Mouse (Mus musculus): ENCODE measurements around the gene Hnrnpf. TPM values are rescaled to one million over a fixed set of nuclear protein-coding genes. Genes with fewer than 3 reads are reported as not detected.

Gene Hnrnpf
- polyA plus RNA-seq, 1 experiment: 374 TPM

DNA sequence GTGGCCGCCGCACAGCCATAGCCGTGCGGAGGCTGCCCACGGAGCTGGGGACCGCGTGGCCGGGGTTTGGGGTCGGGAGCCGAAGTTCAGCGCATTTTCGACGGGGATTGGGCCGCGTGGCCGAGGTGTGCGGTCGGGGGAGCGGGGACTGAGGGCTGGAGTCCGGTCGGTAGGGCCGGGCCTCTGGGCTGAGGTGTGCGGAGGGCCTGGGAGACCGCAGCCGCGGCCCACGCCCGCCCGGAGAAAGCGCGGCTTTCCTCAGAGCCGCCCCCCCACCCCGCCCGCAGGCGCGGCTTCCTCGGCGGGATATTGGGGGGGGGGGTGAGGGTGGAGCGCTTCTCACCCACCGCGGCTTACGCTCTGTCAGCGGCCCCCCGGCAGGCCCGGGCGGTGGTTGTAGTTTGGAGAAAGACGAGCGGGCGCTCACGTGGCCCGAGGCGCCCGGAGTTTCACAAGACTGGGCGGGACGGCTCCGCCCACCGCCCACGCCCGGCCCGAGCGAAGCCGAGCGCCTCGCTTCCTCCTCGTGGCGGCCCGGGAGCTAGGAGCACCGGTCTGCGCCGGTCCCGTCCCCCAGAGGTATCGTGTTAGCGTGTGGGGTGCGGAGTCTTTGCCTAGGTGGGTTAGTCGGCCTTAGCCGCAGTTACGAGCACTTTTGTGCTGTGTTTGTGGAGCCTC, 7.3 kb downstream of the Hnrnpf start:
- peaks cover 19% of the 10 kb centered on the region for H3K36me3 ChIP-seq (ENCODE audit: control insufficient read depth, insufficient read depth)
- H3K79me3 ChIP-seq (ENCODE audit: low read depth): peaks cover 52% of the 10 kb centered on the region

DNA sequence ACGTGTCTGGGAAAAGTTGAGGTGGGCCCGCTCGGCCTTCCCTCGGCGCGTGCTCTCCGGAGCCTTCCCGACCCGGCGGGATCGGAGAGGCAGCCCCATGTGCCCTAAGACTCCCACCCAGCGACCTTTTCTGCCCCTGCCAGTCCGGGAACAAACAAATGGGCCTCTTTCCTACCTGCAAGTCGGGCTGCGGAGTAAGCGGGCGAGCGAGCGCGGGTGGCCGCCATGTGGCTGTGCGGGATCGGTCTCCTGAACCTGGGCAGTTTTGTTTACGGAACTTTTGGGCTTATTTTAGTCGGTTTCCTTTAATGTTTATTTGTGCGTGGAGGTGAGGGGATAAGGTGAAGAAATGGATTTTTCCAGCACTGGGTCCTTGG, 7.8 kb downstream of the Hnrnpf start:
- Histone ChIP-seq H3K79me3 (ENCODE audit: low read depth) (peaks cover 58% of the 10 kb centered on the region), H3K4me3 (ENCODE audit: insufficient read depth, poor library complexity, severe bottlenecking) (peak overlapping the region; percentile 98), H3K79me2 (ENCODE audit: control insufficient read depth, insufficient read depth) (peaks cover 73% of the 10 kb centered on the region), H3K36me3 (ENCODE audit: control insufficient read depth, insufficient read depth) (peaks cover 24% of the 10 kb centered on the region), H3ac (ENCODE audit: control insufficient read depth, insufficient read length, low read depth) (peak overlapping the region; percentile 89), H3K27me3 (ENCODE audit: control insufficient read depth, insufficient read depth, insufficient read length) (no peaks in the 10 kb centered on the region)
- TF ChIP-seq MAX (IDR thresholded peaks at IDR 0.05): no peak
- no peak for TF ChIP-seq MYOD1 (IDR thresholded peaks at IDR 0.05; ENCODE audit: control insufficient read depth, insufficient read length, low read depth)
- TF ChIP-seq USF1 (IDR thresholded peaks at IDR 0.05; ENCODE audit: low read depth): no peak
- no peak for TF ChIP-seq MYOG (IDR thresholded peaks at IDR 0.05; ENCODE audit: control insufficient read depth, extremely low read depth, insufficient read length)
- TF ChIP-seq CTCF (IDR thresholded peaks at IDR 0.05; ENCODE audit: control insufficient read depth, insufficient read depth, insufficient read length): no peak
- no peak for TF ChIP-seq CEBPB (IDR thresholded peaks at IDR 0.05; ENCODE audit: low read depth)
- no peak for TF ChIP-seq FOSL1 (IDR thresholded peaks at IDR 0.05; ENCODE audit: insufficient read depth, low read length, poor library complexity, severe bottlenecking)

More for the DNA sequence above, 7.3 kb downstream of the Hnrnpf start:
- H3K79me2 ChIP-seq (ENCODE audit: control insufficient read depth, insufficient read depth): peaks cover 68% of the 10 kb centered on the region
- H3K4me3 ChIP-seq (ENCODE audit: insufficient read depth, poor library complexity, severe bottlenecking): peak overlapping the region; percentile 98
- H3K27me3 ChIP-seq (ENCODE audit: control insufficient read depth, insufficient read depth, insufficient read length): no peaks in the 10 kb centered on the region
- no peak for TF ChIP-seq MYOD1 (IDR thresholded peaks at IDR 0.05; ENCODE audit: control insufficient read depth, insufficient read length, low read depth)
- peak; percentile 72 for TF ChIP-seq USF1 (IDR thresholded peaks at IDR 0.05; ENCODE audit: low read depth)
- TF ChIP-seq FOSL1 (IDR thresholded peaks at IDR 0.05; ENCODE audit: insufficient read depth, low read length, poor library complexity, severe bottlenecking): no peak
- no peak for TF ChIP-seq CTCF (IDR thresholded peaks at IDR 0.05; ENCODE audit: control insufficient read depth, insufficient read depth, insufficient read length)
- TF ChIP-seq MYOG (IDR thresholded peaks at IDR 0.05; ENCODE audit: control insufficient read depth, extremely low read depth, insufficient read length): no peak
- TF ChIP-seq CEBPB (IDR thresholded peaks at IDR 0.05; ENCODE audit: low read depth): peak; percentile 90
- TF ChIP-seq MAX (IDR thresholded peaks at IDR 0.05): peak; percentile 89
- peak overlapping the region; percentile 98 for H3ac ChIP-seq (ENCODE audit: control insufficient read depth, insufficient read length, low read depth)

DNA sequence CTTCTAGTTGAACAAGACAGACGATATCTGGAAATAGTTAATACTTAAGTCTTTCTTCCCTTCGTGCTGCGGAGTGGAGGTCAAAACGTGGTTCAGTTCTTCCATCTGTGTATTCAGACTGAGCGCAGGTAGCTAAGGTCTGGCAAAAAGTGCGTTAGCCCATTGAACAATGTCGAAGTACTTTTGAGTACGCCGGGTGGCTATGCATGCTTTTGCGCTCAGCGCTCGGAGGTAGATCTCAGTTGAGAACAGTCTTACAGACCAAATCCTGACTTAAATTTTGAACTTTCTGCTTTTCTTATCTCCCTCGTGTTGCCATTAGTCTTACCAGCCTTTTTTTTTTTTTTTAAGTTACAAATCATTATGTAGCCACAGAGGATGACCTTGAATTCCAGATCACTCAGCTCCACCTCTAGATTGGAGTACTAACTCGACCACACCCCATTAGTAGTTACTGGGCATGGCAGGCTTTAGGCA, 8.3 kb downstream of the Hnrnpf start:
- Histone ChIP-seq H3K4me3 (ENCODE audit: insufficient read depth, poor library complexity, severe bottlenecking) (peak overlapping the region; percentile 98), H3K79me3 (ENCODE audit: low read depth) (peaks cover 62% of the 10 kb centered on the region), H3ac (ENCODE audit: control insufficient read depth, insufficient read length, low read depth) (peak overlapping the region; percentile 89), H3K27me3 (ENCODE audit: control insufficient read depth, insufficient read depth, insufficient read length) (no peaks in the 10 kb centered on the region), H3K36me3 (ENCODE audit: control insufficient read depth, insufficient read depth) (peaks cover 28% of the 10 kb centered on the region), H3K79me2 (ENCODE audit: control insufficient read depth, insufficient read depth) (peaks cover 78% of the 10 kb centered on the region)
- TF ChIP-seq CEBPB (IDR thresholded peaks at IDR 0.05; ENCODE audit: low read depth): no peak
- TF ChIP-seq MAX (IDR thresholded peaks at IDR 0.05): no peak

DNA sequence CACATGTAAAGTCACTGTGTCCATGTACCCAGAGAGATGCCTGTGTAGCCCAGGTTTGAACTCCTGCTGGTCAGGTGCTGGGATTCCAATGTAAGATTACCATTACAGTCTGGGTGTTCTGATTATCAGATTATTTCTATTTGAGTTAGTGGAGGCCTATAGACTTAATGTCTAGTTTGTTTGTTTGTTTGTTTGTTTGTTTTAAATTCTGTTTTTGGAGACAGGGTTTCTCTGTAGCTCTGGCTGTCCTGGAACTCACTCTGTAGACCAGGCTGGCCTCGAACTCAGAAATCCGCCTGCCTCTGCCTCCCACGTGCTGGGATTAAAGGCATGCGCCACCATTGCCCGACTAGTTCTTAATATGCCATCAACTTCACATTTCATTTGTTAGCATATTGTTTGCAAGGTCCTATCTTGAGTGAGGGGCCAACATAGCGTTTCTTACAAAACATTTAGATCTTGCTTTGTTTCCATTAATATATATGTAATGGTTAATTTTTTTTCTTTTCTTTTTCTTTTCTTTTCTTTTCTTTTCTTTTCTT, 10.1 kb downstream of the Hnrnpf start:
- H3K4me3 ChIP-seq (ENCODE audit: insufficient read depth, poor library complexity, severe bottlenecking): no peak overlapping the region
- H3ac ChIP-seq (ENCODE audit: control insufficient read depth, insufficient read length, low read depth): no peak overlapping the region
- TF ChIP-seq USF1 (IDR thresholded peaks at IDR 0.05; ENCODE audit: low read depth) (no peak), CTCF (IDR thresholded peaks at IDR 0.05; ENCODE audit: control insufficient read depth, insufficient read depth, insufficient read length) (no peak), FOSL1 (IDR thresholded peaks at IDR 0.05; ENCODE audit: insufficient read depth, low read length, poor library complexity, severe bottlenecking) (no peak)
- no peaks in the 10 kb centered on the region for H3K27me3 ChIP-seq (ENCODE audit: control insufficient read depth, insufficient read depth, insufficient read length)
- H3K79me2 ChIP-seq (ENCODE audit: control insufficient read depth, insufficient read depth): peaks cover 95% of the 10 kb centered on the region
- H3K79me3 ChIP-seq (ENCODE audit: low read depth): peaks cover 80% of the 10 kb centered on the region
- H3K36me3 ChIP-seq (ENCODE audit: control insufficient read depth, insufficient read depth): peaks cover 42% of the 10 kb centered on the region

DNA sequence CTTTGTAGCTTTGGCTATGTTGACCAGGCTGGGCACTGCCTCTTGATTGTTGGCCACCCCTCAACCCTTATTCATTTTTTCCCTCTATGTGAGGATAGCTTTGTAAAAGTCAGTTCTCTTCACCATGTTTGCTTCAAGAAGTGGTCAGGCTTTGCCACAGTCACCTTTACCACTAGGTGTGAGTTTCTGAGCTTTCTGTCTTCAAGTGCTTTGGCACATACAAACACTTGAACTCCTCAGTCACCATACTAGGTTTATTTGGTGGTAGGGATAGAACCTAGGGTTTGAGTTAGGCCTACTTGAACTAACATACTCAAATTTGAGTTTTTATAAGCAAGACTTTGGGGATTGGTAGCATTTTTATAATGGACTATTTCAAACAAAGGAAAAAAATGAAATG, 14.4 kb downstream of the Hnrnpf start:
- no peak overlapping the region for H3ac ChIP-seq (ENCODE audit: control insufficient read depth, insufficient read length, low read depth)
- peaks cover 95% of the 10 kb centered on the region for H3K79me3 ChIP-seq (ENCODE audit: low read depth)
- peaks cover 100% of the 10 kb centered on the region for H3K79me2 ChIP-seq (ENCODE audit: control insufficient read depth, insufficient read depth)
- TF ChIP-seq MYOD1 (IDR thresholded peaks at IDR 0.05; ENCODE audit: control insufficient read depth, insufficient read length, low read depth) (no peak), MAX (IDR thresholded peaks at IDR 0.05) (no peak)
- H3K4me3 ChIP-seq (ENCODE audit: insufficient read depth, poor library complexity, severe bottlenecking): no peak overlapping the region
- peaks cover 61% of the 10 kb centered on the region for H3K36me3 ChIP-seq (ENCODE audit: control insufficient read depth, insufficient read depth)
- H3K27me3 ChIP-seq (ENCODE audit: control insufficient read depth, insufficient read depth, insufficient read length): no peaks in the 10 kb centered on the region

DNA sequence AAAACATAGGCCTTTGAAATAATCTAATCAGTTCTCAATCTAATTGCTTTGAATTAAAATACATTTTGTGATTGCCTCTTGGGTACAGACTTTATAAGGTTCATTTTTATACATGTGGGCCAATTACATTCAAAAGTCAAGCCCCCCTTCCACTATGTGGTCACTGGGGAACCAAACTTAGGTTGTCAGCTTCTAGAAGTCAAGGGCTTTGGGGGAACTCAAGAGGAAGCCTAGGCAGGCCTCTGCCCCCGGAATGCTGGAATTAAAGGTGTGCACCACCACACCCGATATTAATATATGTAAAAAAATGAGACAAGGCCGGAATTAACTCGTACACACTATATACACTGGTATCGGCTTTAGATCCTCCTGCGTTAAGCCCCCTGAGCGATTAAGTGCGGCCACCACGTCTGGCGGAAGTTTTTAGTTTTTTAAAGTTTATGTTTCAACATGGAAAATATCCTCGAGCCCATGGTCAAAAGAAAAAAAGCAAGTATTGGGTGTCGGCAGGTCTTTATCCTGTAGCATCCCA, 16.1 kb downstream of the Hnrnpf start:
- Histone ChIP-seq H3K27me3 (ENCODE audit: control insufficient read depth, insufficient read depth, insufficient read length) (no peaks in the 10 kb centered on the region), H3K36me3 (ENCODE audit: control insufficient read depth, insufficient read depth) (peaks cover 72% of the 10 kb centered on the region), H3K79me3 (ENCODE audit: low read depth) (peaks cover 95% of the 10 kb centered on the region), H3K4me3 (ENCODE audit: insufficient read depth, poor library complexity, severe bottlenecking) (peak overlapping the region; percentile 79), H3K79me2 (ENCODE audit: control insufficient read depth, insufficient read depth) (peaks cover 100% of the 10 kb centered on the region), H3ac (ENCODE audit: control insufficient read depth, insufficient read length, low read depth) (peak overlapping the region; percentile 91)
- TF ChIP-seq CEBPB (IDR thresholded peaks at IDR 0.05; ENCODE audit: low read depth): no peak
- TF ChIP-seq CTCF (IDR thresholded peaks at IDR 0.05; ENCODE audit: control insufficient read depth, insufficient read depth, insufficient read length): no peak
- no peak for TF ChIP-seq FOSL1 (IDR thresholded peaks at IDR 0.05; ENCODE audit: insufficient read depth, low read length, poor library complexity, severe bottlenecking)
- no peak for TF ChIP-seq MAX (IDR thresholded peaks at IDR 0.05)

All from C2C12 (cell line).